Mouse (Mus musculus) ES-E14 (cell line): Measurements from ENCODE around the gene 1700007K13Rik.

Source experiments
- CHD2 ChIP-seq: IDR thresholded peaks from 2 replicates; pipeline ENCODE4 v1.6.1; 2014; ENCODE audit warnings: mild to moderate bottlenecking, low read depth, low read length, inconsistent platforms
- MAFK ChIP-seq: IDR thresholded peaks from 2 replicates; pipeline ENCODE4 v1.6.1; 2014; ENCODE audit warnings: mild to moderate bottlenecking, low read depth, low read length, inconsistent platforms; ENCODE audit not compliant: insufficient read depth

DNA sequence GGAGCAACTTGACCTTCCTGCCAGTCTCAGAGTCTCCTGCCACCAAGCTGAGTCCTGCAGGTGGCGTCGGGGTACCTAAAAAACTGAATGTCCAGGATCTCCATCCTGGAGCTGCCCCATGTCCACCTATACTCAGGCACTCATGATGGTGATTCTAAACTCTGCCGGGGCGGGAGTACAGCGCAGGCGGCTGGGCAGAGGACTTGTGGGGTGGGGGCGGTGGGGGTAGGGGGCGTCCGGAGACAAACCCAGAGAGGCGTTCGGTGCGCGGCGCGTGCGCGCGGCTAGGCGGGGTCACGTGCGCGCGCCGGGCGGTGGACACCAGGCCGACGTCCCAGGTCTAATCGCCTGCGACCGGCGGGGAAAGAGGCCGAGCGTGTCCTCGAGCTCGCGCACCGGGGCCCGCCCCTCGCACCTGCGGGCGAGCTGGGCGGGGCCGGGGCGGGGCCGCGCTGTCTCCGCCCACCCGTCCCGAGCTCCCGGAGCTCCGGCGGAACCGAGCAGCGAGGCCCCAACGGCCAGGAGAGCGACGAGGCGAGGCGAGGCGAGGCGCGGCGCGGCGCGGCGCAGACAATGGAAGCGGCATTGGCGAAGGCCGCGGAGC, 46.8 kb upstream of the 1700007K13Rik start, which contains the start of gene Ralgds:
- no peak for TF ChIP-seq MAFK
- no peak for TF ChIP-seq CHD2
